Mouse (Mus musculus): ENCODE measurements around the gene Abtb1.

DNA sequence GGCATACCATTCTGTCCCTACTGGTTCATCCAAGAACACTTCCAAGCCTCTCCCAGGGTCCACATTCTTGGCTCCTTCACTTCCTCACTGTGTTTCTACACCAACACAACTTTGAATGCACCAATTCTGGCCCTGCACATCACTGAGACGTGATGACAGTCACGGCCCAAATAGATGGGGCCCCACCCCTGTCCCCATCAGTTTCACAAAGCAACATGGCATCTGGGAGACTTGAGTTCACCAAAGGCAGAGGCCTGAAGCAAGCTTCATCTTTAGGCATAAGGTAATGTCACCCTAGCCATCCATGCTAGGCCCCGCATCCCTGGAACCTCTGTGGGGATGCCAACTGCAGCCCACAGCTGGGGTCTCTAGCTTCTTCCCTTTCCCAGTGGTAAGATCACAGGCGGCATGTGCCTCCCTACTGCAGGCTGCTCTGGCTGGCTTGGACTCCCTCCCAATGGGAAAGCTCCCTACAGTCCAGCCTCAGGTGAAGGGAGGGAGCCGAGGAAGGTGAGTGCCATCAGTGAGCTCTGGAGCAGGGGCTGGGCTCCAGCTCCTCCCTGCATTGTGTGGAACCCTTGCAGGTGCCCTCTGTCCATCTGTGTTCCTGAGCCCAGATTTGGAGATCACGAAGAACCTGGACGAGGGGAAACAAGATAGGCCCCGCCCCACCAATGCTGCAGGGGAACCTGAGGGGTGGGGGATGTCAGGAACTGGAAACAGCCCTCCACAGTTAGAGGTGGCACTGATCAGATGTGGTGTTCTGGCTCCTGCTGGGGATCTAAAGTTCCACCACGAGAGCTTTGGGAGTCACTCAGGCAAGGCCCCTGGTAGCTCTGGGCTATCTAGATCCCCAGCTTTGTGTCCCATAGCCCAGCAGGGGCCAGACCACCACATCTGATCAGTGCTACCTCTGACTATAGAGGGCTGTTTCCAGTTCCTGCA is 2.3 kb upstream of the Abtb1 start:
- TF ChIP-seq CTCF (IDR thresholded peaks at IDR 0.05; ENCODE audit: low read depth) (no peak), EP300 (IDR thresholded peaks at IDR 0.05; ENCODE audit: low read depth) (no peak)
